Mouse (Mus musculus): Measurements from ENCODE around the gene Dnajc5. TPM values are rescaled to one million over a fixed set of nuclear protein-coding genes. Genes with fewer than 3 reads are reported as not detected.

Gene Dnajc5
- polyA plus RNA-seq, 1 experiment, result 218 TPM

DNA sequence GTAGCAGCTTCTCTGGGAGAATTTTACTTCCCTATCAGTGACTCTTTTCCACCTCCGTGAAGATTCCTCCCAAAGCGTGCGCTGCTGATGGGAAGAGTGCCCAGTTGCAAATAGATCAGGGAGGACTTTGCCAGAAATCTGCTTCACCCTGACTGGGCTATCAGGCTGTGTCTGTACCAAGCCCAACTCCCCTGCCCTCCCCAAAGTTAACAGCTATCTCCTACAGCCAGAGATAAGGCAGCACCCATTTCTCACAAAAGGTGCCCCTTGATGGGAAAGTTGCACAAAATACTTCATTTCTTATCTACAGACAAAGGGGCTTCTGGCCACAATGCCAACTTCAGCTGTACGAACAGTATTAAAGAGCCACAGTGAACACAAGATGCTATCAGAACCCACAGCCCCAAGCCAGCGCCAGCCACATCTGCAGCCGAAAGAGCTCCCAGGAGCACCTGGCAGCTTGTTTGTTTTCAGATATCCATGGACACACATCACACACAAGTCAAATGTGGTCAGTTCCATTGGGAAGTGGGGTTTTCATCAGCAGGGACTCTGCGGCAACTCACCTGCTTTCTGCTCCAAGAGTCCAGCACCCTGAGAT, 57.8 kb downstream of the Dnajc5 start:
- DNase-seq, result peak; percentile 63 to 82
- WGBS, result 37% methylated on average over 7 of the region's 7 CpGs
- H3K4me3 ChIP-seq (replicated peaks; ENCODE audit: insufficient read depth, low read depth, low read length), result no peak overlapping the region
- peaks cover 34% of the 10 kb centered on the region for H3K4me1 ChIP-seq (ENCODE audit: control insufficient read depth, insufficient read depth, low read length)
- TF ChIP-seq CTCF (IDR thresholded peaks at IDR 0.05; ENCODE audit: borderline replicate concordance, insufficient read depth, low read depth, low read length) (no peak), POLR2A (IDR thresholded peaks at IDR 0.05; ENCODE audit: borderline replicate concordance, insufficient read depth, low read length) (no peak)
- H3K27ac ChIP-seq (ENCODE audit: insufficient read depth, low read length), result peak overlapping the region; percentile 13; the same call in 1 of the 2 replicates
- H3K27me3 ChIP-seq (ENCODE audit: control insufficient read depth, insufficient read depth, low read length), result no peaks in the 10 kb centered on the region

DNA sequence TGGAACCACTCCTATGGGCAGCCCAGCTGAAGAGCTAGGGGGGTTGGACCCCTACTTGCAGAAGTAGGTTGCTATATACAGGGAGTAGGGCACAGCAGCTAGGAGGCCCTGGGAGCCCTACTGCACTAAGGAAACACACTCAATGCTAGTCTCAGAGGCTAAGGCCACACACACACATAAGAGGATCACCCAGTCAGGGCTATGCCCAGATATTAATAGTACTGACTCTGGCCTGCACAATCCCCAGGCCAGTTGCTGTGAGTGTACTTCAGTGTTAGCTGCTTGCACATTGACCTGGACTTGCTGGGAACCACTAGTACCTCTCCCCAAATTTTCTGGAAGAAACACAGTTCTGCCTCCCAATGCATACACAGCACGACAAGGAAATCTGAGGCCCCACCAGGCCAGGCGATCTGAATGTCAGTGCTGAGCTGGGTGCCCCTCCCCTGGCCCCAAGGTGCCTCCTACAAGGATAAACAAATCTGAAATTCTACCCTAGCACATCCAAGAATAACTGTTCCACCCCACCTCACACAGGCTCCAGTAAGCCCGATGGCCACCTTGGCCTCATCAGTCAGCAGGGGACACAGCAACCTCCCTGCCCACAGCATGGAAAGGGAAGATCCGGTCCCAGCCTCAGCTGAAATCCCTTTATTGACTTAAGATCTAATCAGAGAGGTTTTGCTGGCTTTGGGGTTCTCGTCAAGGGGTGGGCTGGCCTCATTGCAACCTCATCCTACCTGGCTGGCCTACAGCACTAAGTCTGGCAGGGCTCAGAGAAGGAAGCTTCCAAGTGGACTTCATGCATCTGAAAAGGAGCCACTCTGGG, 58.7 kb downstream of the Dnajc5 start:
- TF ChIP-seq CTCF (IDR thresholded peaks at IDR 0.05; ENCODE audit: borderline replicate concordance, insufficient read depth, low read depth, low read length) (no peak), POLR2A (IDR thresholded peaks at IDR 0.05; ENCODE audit: borderline replicate concordance, insufficient read depth, low read length) (no peak)
- H3K4me3 ChIP-seq (replicated peaks; ENCODE audit: insufficient read depth, low read depth, low read length), result no peak overlapping the region
- H3K27me3 ChIP-seq (ENCODE audit: control insufficient read depth, insufficient read depth, low read length), result no peaks in the 10 kb centered on the region
- no peak overlapping the region for H3K27ac ChIP-seq (ENCODE audit: insufficient read depth, low read length)
- WGBS, result 64% methylated on average over 5 of the region's 5 CpGs
- H3K4me1 ChIP-seq (ENCODE audit: control insufficient read depth, insufficient read depth, low read length), result peaks cover 27% of the 10 kb centered on the region
- DNase-seq, result peak in 1 of 2 experiments; percentile 18

DNA sequence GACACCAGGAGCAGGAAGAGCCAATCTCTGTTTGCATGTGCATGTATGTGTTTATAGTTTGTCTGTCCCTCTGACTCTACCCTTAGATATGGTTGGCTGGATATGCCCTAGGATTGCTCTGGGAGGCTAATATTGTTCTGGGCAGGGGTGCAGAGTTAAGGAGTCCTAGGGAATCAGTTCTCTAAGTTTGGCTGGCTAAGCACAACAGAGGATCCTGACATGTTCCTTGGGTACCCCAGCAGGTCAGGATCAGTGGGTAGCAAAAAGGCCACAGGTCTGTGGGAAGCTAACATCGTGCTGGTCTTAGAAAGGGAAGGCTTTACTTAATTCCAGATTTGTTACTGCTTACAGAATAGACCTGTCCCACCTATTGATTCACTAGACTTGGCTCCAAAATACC, 59.4 kb downstream of the Dnajc5 start:
- Histone ChIP-seq H3K27ac (ENCODE audit: insufficient read depth, low read length) (no peak overlapping the region), H3K27me3 (ENCODE audit: control insufficient read depth, insufficient read depth, low read length) (no peaks in the 10 kb centered on the region), H3K4me1 (ENCODE audit: control insufficient read depth, insufficient read depth, low read length) (peaks cover 23% of the 10 kb centered on the region), H3K4me3 (replicated peaks; ENCODE audit: insufficient read depth, low read depth, low read length) (no peak overlapping the region)
- WGBS, result 88% methylated on average over 1 of the region's 1 CpGs
- no peak for TF ChIP-seq CTCF (IDR thresholded peaks at IDR 0.05; ENCODE audit: borderline replicate concordance, insufficient read depth, low read depth, low read length)
- no peak for TF ChIP-seq POLR2A (IDR thresholded peaks at IDR 0.05; ENCODE audit: borderline replicate concordance, insufficient read depth, low read length)
- DNase-seq, result peak in 1 of 2 experiments; percentile 9

DNA sequence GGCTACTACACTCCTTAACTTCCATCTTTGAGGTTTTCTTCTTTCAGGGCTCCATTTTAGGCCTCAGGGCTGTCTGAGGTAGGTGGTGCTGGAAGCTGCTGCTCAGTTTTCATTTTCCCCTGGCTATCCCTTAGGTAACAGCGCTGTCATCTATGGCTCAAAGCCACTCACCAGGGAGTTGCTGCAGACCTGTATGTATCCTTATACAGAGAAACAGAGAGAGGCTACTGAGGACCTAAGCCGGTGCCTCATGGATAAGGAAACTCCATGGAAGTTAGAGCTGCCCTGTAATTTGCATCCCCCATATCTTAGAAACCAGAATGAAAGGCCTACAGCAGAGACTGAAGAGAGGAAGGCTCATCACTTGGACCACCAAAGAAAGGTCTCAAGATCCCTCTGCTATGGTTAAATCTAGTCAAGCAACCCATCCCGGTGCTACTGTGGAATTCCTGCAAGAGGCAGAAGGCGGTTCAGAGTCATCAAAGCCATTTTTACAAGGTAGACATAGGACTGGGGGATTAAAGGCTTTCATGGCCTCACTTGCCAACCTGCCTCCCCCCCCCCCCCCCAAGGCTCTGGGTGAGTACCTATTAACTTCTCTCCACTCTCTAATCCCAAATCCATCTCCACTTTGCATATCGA, 60.0 kb downstream of the Dnajc5 start:
- TF ChIP-seq POLR2A (IDR thresholded peaks at IDR 0.05; ENCODE audit: borderline replicate concordance, insufficient read depth, low read length), result no peak
- TF ChIP-seq CTCF (IDR thresholded peaks at IDR 0.05; ENCODE audit: borderline replicate concordance, insufficient read depth, low read depth, low read length), result no peak
- Histone ChIP-seq H3K27me3 (ENCODE audit: control insufficient read depth, insufficient read depth, low read length) (no peaks in the 10 kb centered on the region), H3K4me1 (ENCODE audit: control insufficient read depth, insufficient read depth, low read length) (peaks cover 23% of the 10 kb centered on the region), H3K4me3 (replicated peaks; ENCODE audit: insufficient read depth, low read depth, low read length) (peak overlapping the region; percentile 62), H3K27ac (ENCODE audit: insufficient read depth, low read length) (peak overlapping the region; percentile 0; the same call in 1 of the 2 replicates)
- WGBS, result 85% methylated on average over 5 of the region's 5 CpGs
- DNase-seq, result peak in 1 of 2 experiments; percentile 16

DNA sequence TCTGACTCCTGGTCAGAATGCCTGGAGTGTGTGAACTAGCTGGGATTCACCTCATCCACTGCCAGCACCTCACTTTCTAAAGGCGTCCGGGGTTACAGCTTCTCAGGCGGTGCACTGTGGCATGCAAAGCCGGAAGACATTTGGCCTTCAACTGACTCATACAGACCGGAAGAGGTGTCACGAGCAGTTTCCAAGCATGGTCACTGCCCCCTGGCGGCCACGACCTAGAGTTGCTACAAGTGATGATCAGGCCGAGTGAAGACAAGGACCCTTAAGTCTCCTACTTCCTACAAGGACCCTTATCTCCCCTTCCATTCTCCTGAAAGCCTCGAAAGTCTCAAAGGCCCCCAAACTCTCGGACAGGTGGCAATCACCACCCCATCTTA, 60.7 kb downstream of the Dnajc5 start:
- H3K4me3 ChIP-seq (replicated peaks; ENCODE audit: insufficient read depth, low read depth, low read length), result peak overlapping the region; percentile 62
- H3K27ac ChIP-seq (ENCODE audit: insufficient read depth, low read length), result peak overlapping the region; percentile 48
- peak; percentile 84 to 86 for DNase-seq
- WGBS, result 1% methylated on average over 11 of the region's 11 CpGs
- no peaks in the 10 kb centered on the region for H3K27me3 ChIP-seq (ENCODE audit: control insufficient read depth, insufficient read depth, low read length)
- TF ChIP-seq CTCF (IDR thresholded peaks at IDR 0.05; ENCODE audit: borderline replicate concordance, insufficient read depth, low read depth, low read length) (peak; percentile 92), POLR2A (IDR thresholded peaks at IDR 0.05; ENCODE audit: borderline replicate concordance, insufficient read depth, low read length) (no peak)
- peaks cover 23% of the 10 kb centered on the region for H3K4me1 ChIP-seq (ENCODE audit: control insufficient read depth, insufficient read depth, low read length)

DNA sequence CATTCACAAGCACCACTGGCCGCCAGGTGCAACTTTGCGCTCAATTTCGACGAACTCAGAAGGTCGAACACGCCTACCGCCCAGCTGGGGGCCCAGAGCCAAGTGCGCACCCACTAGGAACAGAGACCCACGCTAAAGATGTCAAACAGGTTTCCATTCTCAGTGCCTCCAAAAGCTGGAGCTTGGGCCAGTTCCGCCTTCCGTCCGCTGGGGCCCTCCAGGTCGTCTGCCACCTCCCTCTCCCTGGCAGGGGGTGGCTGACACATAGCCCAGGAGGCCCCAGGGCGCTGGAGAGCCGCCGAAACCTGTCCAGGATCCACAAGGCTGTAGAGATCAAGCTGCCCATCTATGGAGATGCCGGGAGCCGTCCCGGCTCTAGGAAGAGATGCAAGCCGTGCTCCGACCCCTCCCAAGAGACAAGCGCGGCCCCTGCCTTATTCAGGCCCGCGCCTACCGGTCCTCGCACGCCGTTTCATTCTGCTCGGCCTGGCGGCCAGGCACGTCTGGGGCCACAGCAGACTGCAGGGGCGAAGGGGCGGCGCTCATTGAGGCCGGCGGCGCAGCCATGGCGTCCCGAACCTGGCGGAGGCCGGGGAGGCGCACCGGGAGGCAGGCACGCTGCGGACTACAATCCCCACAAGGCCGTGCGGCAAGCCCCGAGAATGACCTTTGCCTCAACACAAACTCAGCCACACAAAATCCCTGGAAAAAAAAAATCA, 61.3 kb downstream of the Dnajc5 start:
- H3K27me3 ChIP-seq (ENCODE audit: control insufficient read depth, insufficient read depth, low read length), result no peaks in the 10 kb centered on the region
- no peak for TF ChIP-seq CTCF (IDR thresholded peaks at IDR 0.05; ENCODE audit: borderline replicate concordance, insufficient read depth, low read depth, low read length)
- TF ChIP-seq POLR2A (IDR thresholded peaks at IDR 0.05; ENCODE audit: borderline replicate concordance, insufficient read depth, low read length), result peak; percentile 49; the same call in 1 of the 2 replicates
- H3K4me1 ChIP-seq (ENCODE audit: control insufficient read depth, insufficient read depth, low read length), result peaks cover 23% of the 10 kb centered on the region
- H3K27ac ChIP-seq (ENCODE audit: insufficient read depth, low read length), result peak overlapping the region; percentile 48
- H3K4me3 ChIP-seq (replicated peaks; ENCODE audit: insufficient read depth, low read depth, low read length), result peak overlapping the region; percentile 62
- WGBS, result under 1% methylated on average over 49 of the region's 49 CpGs
- peak; percentile 87 to 90 for DNase-seq

DNA sequence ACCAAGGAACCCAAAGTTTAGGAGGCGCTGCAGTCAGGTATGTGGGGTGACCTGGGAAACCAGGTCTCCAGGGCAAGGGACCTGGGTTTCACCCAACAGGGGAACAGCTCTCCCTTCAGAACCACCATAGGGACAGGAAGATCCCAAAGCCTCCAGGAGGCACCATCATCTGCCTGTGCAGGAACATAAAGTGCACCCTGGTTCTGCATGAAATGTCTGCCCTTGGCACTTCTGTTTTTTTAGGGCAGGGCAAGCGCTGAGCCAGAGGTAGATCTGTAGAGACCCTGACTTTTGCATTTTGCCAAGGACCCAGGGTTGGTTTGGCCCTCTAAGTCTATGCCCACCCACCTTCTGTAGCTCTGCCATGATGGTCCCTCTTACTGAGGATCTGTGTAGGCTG, 62.1 kb downstream of the Dnajc5 start:
- no peak overlapping the region for H3K27ac ChIP-seq (ENCODE audit: insufficient read depth, low read length)
- no peak for TF ChIP-seq CTCF (IDR thresholded peaks at IDR 0.05; ENCODE audit: borderline replicate concordance, insufficient read depth, low read depth, low read length)
- TF ChIP-seq POLR2A (IDR thresholded peaks at IDR 0.05; ENCODE audit: borderline replicate concordance, insufficient read depth, low read length), result no peak
- H3K4me1 ChIP-seq (ENCODE audit: control insufficient read depth, insufficient read depth, low read length), result peaks cover 20% of the 10 kb centered on the region
- DNase-seq, result peak; percentile 23 to 31
- H3K27me3 ChIP-seq (ENCODE audit: control insufficient read depth, insufficient read depth, low read length), result no peaks in the 10 kb centered on the region
- no peak overlapping the region for H3K4me3 ChIP-seq (replicated peaks; ENCODE audit: insufficient read depth, low read depth, low read length)
- 88% methylated on average over 2 of the region's 2 CpGs for WGBS

Measured in cerebellum, adult 2 months (tissue).